Mouse (Mus musculus) left cerebral cortex, adult 18-20 months (tissue): Measurements from ENCODE around the gene Kcnq4. TPM values are rescaled to one million over a fixed set of nuclear protein-coding genes. Genes with fewer than 3 reads are reported as not detected.
A peak's percentile ranks its signal among the peaks of the same experiment; 100 is the strongest.

Experiments used
- DNase-seq, 2 experiments: peaks; one replicate each; pipeline ENCODE4 v3.0.0; 2021 to 2022; ENCODE audit warnings: low spot score in 2 of 2, mixed read lengths in 1 of 2
- long read RNA-seq, 2 experiments: library from polyadenylated mRNA; stranded (forward); transcript quantifications; one replicate each; pipeline ENCODE4 v2.0.0; 2021
- total RNA-seq, 2 experiments: library from RNA; stranded (reverse); gene quantifications; 2 replicates each; pipeline ENCODE4 v1.2.3; 2021

Kcnq4 gene
- 1 to 10 TPM; 9.1 TPM for total RNA-seq
- long read RNA-seq, experiment 1, partial matches to known transcripts: 5 of 17 reads
- long read RNA-seq, experiment 1, other reads (novel, unspliced or antisense): 9 of 17 reads
- long read RNA-seq, experiment 2, transcript Kcnq4-201 (14 exons, 3,919 nt): major isoform, 5 of 15 reads
- long read RNA-seq, experiment 2, partial matches to known transcripts: 4 of 15 reads
- long read RNA-seq, experiment 2, other reads (novel, unspliced or antisense): 6 of 15 reads

- DNase-seq: no peak
These were observed at the start of gene Kcnq4 for GRCm38 (mm10) chr4:120747941-120748866. Gene Kcnq4 (minus strand): TSS chr4:120748612.

GRCm38 (mm10) chr4:120796687-120797086, 48.3 kb upstream of the Kcnq4 start:
- DNase-seq: no peak

GRCm38 (mm10) chr4:120795646-120796045, 47.2 kb upstream of the Kcnq4 start:
- no peak for DNase-seq

- DNase-seq: no peak
These were observed 44.5 kb upstream of the Kcnq4 start for GRCm38 (mm10) chr4:120792918-120793317.

- DNase-seq: no peak
These were observed 41.6 kb upstream of the Kcnq4 start for GRCm38 (mm10) chr4:120790027-120790426.

GRCm38 (mm10) chr4:120755801-120756200, 7.4 kb upstream of the Kcnq4 start:
- DNase-seq: no peak

GRCm38 (mm10) chr4:120755299-120755698, 6.9 kb upstream of the Kcnq4 start:
- peak; percentile 67 to 81 for DNase-seq

- no peak for DNase-seq
These were observed 1.2 kb upstream of the Kcnq4 start for GRCm38 (mm10) chr4:120749601-120750000.

GRCm38 (mm10) chr4:120747243-120747792, 1.1 kb downstream of the Kcnq4 start:
- peak in 1 of 2 experiments; percentile 25 for DNase-seq

GRCm38 (mm10) chr4:120746552-120747150, 1.8 kb downstream of the Kcnq4 start:
- DNase-seq: peak in 1 of 2 experiments; percentile 22

GRCm38 (mm10) chr4:120745731-120746551, 2.5 kb downstream of the Kcnq4 start:
- DNase-seq: no peak

- DNase-seq: no peak
These were observed 4.8 kb downstream of the Kcnq4 start for GRCm38 (mm10) chr4:120743636-120744035.

GRCm38 (mm10) chr4:120741303-120741702, 7.1 kb downstream of the Kcnq4 start:
- no peak for DNase-seq

- DNase-seq: no peak
These were observed 14.3 kb downstream of the Kcnq4 start for GRCm38 (mm10) chr4:120734012-120734622.

- DNase-seq: no peak
These were observed 15.7 kb downstream of the Kcnq4 start for GRCm38 (mm10) chr4:120732737-120733136.

GRCm38 (mm10) chr4:120731030-120731644, 17.3 kb downstream of the Kcnq4 start:
- peak; percentile 33 to 52 for DNase-seq

- DNase-seq: no peak
These were observed 17.8 kb downstream of the Kcnq4 start for GRCm38 (mm10) chr4:120730574-120730973.

GRCm38 (mm10) chr4:120730146-120730545, 18.3 kb downstream of the Kcnq4 start:
- no peak for DNase-seq

GRCm38 (mm10) chr4:120729441-120729840, 19.0 kb downstream of the Kcnq4 start:
- no peak for DNase-seq

GRCm38 (mm10) chr4:120727842-120728241, 20.6 kb downstream of the Kcnq4 start:
- no peak for DNase-seq
